Mouse (Mus musculus) frontal cortex, adult (tissue): ENCODE data around the gene Ankrd40.
A peak's percentile ranks its signal among the peaks of the same experiment; 100 is the strongest.

Experiments used
- ATAC-seq: cut with Nextera tagmentation; 2 replicates; pipeline ENCODE4 v1.9.2; 2017; ENCODE audit warnings: mild to moderate bottlenecking, moderate library complexity, mixed read lengths; ENCODE audit not compliant: low TSS enrichment

Gene Ankrd40

GRCm38 (mm10) chr11:94323271-94323925 lies 4.4 kb upstream of the Ankrd40 start:
- no peak for ATAC-seq

GRCm38 (mm10) chr11:94324618-94325017 lies 3.2 kb upstream of the Ankrd40 start:
- no peak for ATAC-seq

- 0 out of 2 replicates have a peak, but pooled peaks have one; percentile 24 for ATAC-seq
Measured at GRCm38 (mm10) chr11:94326961-94327411, 815 bp upstream of the Ankrd40 start.

DNA sequence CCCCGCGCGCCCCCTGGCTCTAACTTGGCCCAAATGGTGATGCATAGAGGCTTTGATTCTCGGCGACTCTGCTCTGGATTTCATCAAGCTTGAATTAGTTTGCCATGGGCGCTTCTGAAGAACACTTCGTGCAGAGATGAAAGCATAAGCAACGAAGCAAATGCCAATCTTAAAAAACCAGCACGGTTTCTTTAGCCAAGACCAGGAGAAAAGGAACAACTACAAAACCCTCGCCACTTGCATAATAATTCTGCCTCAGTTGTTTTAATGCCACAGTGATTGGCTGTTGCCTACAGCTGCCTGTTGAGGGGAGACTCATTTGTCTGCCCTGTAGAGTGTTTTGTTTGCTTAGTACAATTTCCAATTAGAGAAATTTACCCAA lies 834 bp downstream of the Ankrd40 start:
- no peak for ATAC-seq

DNA sequence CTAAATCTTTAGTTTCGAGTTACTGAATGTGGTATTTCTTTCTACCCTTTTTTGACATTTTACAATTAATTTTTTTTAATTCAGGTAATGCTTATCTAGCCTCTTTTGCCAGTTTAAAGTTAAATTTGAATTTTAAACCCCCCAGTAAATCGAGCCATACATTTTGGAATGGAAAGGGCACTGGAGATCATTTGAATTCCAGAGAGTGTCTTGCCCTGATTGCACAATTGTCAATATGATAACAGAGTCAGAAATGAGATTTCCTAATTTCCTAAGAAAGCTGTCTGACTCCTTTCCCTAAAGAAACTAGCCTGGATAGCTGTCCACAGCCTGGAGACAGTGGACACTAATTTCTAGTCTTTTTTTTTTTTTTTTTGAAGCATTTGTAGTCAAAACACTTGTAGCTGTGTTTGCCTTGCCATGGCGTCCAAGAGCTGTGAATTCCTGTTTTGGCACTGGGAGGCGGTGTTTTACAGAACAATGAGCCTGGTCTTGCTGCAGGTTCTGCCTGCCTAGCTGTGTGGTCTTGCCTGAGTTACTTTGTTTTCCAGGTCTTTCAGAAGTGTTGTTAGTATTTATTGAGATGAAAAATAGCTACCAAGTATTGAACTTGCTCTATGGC lies 1.6 kb downstream of the Ankrd40 start:
- no peak for ATAC-seq

GRCm38 (mm10) chr11:94330211-94330610 lies 2.4 kb downstream of the Ankrd40 start:
- ATAC-seq = no peak

- ATAC-seq = peak; percentile 43
Measured at GRCm38 (mm10) chr11:94332726-94333125, 4.9 kb downstream of the Ankrd40 start.

GRCm38 (mm10) chr11:94334386-94334968 lies 6.7 kb downstream of the Ankrd40 start:
- ATAC-seq = no peak

- ATAC-seq = no peak
Measured at GRCm38 (mm10) chr11:94336551-94336950, 8.8 kb downstream of the Ankrd40 start.

DNA sequence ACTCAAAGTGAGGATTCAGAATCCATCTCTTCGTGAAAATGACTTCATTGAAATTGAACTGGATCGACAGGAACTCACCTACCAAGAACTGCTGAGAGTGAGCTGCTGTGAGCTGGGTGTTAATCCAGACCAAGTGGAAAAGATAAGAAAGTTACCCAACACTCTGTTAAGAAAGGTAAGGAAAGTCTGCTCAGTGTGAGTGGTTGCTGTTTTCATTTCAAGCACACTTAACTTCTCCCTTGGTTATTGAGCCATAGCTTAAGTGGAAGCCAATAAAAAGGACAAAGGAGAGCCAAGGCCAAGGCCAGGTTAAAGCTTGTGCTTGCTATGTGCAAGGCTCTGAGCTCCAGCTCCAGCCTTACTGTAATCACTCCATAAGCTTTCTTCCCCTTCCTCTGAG lies 10.5 kb downstream of the Ankrd40 start:
- ATAC-seq = no peak

DNA sequence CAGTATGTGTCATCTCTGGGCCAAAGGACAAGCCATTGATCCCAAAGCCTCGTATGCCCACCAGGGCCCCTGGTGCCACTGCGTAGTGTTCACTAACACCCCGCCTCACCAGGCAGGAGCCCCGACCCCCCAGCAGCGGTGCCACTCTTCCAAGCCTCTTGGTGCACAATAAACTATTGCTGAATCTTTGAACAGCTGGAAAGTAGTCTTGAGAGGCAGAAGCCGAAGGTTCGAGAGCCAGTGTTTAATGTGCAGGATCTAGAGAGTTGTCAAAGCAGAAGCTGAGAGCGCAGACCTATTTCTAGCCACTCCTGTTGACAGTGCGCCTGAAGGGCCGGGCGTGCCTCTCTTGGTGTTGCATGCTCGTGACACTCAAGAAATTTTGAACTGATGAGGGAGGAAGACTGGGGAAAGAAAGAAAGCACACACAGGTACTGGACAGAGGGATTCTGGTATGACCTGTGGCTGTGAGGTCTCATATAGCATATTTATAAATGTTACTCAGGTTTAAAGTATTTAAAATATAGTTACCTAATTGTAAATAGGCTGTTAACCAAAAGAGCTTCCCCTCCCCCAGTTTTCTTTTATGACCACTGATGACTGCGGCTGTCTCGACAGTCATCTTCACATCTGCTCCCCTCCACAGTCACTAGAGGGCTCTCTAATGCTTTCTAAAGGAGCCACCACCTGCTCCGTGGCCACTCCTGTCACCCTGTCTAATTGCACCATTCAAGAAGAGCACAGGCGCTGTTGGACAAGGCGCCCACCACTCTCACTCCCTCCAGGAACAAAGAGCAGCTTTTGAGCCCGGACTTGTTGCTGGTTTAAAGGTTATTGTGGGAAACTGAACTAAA lies 12.2 kb downstream of the Ankrd40 start:
- ATAC-seq = peak; percentile 65

- no peak for ATAC-seq
Measured at GRCm38 (mm10) chr11:94340948-94341933, 13.4 kb downstream of the Ankrd40 start.

DNA sequence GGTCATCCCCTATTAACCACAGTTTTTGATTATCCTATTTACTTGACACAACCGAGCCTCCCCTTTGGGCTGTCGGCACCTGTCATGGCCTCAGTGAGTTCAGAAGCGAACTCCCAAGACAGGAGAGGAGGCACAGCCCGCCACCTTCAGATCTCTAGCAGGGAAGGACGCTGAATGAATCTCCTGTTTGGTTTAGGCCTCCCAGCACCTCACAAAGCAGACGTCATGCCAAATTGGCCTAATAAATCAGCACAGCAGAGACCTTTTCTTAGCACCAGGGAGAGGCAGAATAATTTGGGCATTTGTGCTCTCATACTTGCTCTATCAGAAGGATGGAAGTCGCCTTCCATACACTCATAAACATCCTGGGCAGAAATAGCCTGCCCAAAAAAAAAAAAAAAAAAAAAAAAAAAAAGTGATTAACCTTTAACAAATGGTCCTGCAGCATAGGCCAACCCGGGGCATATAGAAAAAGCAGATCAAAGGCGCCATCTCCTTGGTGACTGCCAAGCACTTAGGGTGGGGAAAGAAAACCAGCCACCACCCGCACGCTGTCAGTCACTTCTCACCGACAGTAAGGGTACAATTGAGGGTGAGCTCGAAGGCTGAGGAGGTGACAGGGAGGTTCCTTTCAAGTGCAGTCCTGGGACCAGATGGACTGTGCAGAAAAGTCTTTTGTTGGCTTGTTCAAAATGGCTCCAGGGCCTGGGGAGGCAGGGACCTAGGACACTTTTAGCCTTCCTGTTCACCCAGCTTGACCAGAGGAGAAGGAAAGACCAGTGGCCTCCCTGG lies 14.5 kb downstream of the Ankrd40 start:
- no peak for ATAC-seq

DNA sequence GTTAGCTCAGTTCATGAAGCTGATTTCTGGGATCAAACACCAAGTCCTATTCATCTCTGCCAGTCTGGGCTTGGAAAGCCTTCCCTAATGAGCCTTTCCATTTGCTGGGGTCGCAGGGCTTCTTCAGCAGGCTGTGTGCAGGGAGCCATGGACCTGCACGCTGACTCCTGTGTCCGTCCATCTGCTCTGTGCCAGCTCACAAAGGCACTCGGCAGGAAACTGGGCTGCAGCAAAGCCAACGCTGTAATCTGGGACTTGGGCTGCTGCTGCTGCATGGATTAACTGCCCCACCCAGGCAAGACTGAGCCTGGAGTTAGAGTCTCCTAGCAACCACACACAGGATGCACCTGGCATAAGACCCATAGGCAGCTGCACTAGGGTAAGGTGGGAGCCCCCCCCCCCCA lies 16.2 kb downstream of the Ankrd40 start:
- 0 out of 2 replicates have a peak, but pooled peaks have one; percentile 19 for ATAC-seq

- no peak for ATAC-seq
Measured at GRCm38 (mm10) chr11:94344470-94344869, 16.7 kb downstream of the Ankrd40 start.

- no peak for ATAC-seq
Measured at GRCm38 (mm10) chr11:94345926-94346325, 18.1 kb downstream of the Ankrd40 start.

GRCm38 (mm10) chr11:94346611-94347010 lies 18.8 kb downstream of the Ankrd40 start:
- no peak for ATAC-seq

- ATAC-seq = no peak
Measured at GRCm38 (mm10) chr11:94347063-94347575, 19.3 kb downstream of the Ankrd40 start.

DNA sequence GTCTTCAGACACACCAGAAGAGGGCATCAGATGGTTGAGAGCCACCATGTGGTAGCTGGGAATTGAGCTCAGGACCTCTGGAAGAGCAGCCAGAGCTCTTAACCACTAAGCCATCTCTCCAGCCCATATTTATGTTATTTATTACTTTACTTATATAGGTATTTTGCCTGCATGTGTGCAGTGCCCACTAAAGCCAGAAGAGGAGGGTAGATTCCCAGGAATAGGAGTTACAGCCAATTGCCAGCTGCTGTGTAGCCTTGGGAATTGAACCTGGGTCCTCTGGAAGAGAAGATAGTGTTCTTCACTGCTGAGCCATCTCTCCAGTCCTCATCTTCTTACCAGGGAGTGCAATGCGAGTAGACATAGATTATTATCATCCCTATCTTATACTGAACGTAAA lies 22.0 kb downstream of the Ankrd40 start:
- ATAC-seq = no peak

DNA sequence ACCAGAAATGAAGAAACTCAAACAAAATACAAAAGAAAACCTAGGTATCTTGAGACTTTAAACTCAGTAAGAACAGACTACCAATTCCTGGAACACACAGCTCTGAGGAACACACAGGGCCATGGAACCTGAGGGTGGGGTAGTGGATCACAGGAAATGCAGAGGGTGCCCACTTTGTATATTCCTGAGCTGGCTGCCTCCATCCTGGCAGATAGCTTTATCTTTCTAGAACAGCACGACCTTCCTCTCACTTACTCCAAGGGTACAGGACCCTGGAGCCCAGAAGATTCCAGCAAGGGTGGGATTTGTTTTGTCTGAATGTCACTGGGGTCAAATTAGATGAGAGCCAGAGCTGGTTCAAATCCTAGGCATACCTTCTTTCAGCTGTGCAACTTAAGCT lies 22.5 kb downstream of the Ankrd40 start:
- ATAC-seq = no peak
